Mouse (Mus musculus) right cerebral cortex, adult 18-20 months (tissue): ENCODE results near the gene Spats2l.

ENCODE experiments used
- DNase-seq: peaks from one replicate; pipeline ENCODE4 v3.0.0; 2022; ENCODE audit warnings: mixed read lengths

Spats2l gene

GRCm38 (mm10) chr1:57901494-57901893, 127.5 kb downstream of the Spats2l start:
- DNase-seq, result no peak

DNA sequence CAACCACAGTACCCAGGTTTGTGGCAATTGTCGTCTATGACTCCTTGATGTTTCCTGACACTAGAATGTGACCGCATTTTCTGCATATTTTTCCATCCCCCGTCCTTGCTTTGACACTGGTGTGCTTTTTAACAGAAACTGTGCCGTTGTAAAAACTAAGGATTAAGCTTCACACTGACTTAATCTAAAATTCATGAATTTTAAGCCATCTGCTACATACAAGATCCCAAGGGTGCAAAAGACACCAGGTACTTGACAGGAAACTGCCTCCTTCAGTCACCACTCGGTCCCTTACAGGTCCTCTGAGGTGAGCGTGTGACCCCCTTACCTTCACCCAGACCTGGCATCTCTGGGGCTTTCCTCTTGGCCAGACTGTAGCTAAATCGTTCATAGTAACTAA, 129.8 kb downstream of the Spats2l start:
- DNase-seq, result no peak

GRCm38 (mm10) chr1:57905912-57906311, 131.9 kb downstream of the Spats2l start:
- DNase-seq, result no peak

DNA sequence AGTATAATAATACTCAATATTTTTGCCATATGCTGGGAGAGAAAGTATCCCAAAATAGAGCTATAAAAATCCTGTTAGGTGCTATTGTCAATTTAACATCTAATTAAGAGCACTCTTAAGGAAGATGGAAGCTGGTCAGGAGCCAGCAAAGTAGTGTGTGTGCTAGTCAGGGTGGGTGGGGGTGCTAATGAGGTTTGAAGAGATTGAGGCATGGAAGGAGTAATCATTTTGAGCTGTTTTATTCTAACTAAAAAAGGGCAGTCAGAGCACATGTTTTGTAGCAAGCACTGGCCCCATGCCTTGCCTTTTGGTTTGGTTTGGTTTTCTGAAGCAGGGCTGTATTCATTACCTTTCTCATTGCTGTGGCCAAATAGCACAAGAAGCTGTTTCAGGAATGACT, 132.3 kb downstream of the Spats2l start:
- DNase-seq, result no peak

DNA sequence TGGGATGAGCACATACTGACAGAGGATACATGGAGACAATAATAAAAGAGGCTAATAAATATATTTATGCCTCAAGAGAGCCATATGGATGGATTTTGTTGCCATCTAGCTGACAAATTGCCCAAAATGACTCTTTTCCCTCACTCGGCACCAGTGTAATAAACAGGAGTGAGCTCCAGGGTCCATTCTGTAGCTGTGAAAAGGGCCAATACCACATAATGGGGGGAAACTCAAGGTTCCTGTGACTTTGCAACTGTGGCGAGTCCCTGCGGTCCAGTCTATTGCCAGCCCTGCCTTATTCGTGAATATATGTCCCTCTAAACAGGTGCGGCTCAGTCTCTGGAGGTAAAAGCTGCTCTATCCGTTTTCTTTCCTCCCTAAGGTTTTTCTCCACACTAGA, 137.6 kb downstream of the Spats2l start:
- DNase-seq, result no peak

- no peak for DNase-seq
These were observed 143.4 kb downstream of the Spats2l start for GRCm38 (mm10) chr1:57917342-57917741.

DNA sequence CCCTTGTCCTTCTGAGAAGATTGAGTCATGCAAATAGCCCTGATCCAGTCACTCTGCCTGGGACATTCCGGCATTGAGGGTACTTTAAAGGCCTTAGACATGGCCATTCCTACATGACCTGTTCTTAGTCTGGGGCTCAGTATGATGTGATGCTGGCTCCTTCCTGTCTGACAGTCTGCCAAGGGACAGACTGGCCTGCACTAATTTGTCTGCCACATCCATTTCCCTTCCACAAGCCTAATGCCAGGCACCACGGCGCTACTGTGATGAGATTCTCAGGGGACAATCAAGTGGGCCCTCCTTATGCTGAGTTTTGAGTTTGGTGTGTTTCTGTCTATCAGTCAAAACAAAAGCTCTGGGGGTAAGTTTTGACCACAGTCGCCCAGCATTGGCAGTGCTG, 144.6 kb downstream of the Spats2l start:
- no peak for DNase-seq

GRCm38 (mm10) chr1:57934287-57934686, 160.3 kb downstream of the Spats2l start:
- DNase-seq, result no peak

DNA sequence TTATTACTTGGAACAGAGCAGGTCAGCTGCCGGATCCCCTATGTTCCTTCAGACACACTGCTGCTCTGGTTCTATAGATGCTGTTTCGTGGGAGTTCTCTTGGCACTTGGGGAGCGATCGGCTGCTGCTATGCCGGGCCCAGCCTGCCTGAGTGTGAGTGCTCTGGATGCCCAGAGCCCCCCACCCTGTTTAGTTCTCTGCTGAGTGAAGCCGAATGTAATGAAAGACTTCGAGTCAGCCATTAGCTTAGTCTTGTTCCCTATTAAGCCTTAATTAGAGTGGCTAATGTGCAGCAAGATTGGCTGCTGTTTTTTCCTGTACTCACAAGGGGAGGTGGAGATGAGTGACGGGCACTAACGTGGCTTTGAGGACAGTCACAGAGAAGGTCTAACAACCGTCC, 166.7 kb downstream of the Spats2l start:
- no peak for DNase-seq

DNA sequence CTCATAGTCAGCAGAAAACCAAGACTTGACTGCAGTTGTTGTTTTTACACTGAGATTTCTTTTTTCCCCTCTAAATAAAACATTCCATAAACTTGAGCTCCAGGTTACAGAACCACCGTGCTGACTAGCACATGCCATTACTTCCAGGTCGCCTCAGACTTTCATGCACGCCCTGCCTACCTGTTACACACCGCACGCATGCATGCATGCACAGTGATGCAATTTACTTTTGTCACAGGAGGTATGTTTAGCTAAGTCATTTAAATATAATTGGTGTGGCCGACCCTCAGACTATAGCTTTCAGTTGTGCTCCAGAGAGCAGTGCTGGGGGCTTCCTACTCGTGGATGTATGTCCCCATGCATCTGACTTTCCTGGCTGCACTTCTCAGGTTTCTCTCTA, 167.1 kb downstream of the Spats2l start:
- no peak for DNase-seq

DNA sequence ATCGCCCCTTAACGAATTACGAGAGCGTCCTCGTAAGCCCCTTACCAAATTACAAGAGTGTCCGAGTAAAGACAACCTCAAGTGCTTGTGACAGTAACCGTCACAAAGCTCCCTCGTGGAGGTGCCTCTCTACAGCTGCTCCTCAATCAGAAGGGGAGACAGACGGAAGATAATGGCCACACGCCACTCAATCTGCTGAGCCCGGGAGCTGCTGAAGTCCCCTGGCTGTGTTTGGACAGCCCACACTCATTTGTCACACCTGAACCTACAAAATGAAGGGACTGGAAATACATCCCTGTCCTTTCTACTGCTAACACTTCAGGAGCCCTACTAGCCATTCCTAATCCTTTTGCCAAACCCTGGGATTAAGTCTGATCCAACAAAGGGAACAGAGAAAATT, 167.8 kb downstream of the Spats2l start:
- no peak for DNase-seq

DNA sequence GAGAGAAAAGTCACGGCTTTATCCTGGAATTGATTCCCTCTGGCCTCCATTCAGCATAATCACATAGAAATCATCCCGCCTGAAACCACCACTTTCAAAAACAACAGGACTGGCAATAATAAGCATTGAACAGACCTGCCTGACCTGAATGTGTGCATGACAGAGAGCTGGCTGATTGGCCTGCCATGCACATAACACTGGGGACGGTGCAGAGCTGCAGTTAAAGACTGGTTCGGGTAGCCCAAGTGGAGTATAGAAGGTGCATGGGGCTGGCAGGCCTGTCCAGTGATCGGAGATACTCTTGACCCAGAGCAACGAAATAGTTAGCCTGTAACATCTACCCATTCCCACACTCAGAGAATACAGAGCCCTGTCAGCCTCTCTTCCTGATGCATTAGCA, 168.3 kb downstream of the Spats2l start:
- no peak for DNase-seq

DNA sequence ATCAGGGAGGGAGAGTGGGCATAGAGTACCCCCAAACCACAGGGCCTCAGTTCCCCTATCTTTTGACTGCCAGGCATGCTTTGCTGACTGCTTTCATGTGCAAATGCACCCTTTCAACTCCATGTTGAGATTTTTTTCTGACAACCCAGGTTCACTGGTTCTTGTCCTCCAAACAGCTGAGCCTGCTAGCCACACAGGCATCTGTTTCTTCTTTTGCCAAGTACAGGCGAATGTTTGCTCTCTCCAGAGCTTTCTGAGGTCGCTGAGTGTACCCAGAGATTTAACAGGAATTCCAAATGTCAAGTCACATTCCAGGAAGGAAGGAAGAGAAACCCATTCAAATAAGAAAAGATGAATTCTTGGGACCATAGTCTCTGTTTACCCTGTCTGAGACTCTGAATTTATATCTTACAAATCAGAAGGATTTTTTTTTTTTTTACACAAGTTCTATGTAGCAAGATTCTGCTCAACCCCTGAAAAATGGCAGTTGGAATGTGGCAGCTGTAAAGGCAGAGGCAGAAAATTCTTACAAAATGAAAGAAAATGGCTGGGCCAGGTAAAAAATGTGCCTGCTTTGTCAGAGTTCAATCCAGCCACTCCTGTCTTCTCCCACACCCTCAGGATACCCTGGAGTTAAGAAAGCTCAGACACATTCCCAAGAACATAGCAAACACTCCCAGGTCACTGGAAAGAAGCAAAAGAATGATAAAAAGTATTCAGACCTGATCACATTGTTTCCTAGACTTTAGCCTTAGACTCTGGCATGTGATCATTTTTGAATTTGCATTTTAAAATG, 173.8 kb downstream of the Spats2l start:
- DNase-seq, result no peak

GRCm38 (mm10) chr1:57949195-57949594, 175.2 kb downstream of the Spats2l start:
- peak; percentile 11 for DNase-seq

DNA sequence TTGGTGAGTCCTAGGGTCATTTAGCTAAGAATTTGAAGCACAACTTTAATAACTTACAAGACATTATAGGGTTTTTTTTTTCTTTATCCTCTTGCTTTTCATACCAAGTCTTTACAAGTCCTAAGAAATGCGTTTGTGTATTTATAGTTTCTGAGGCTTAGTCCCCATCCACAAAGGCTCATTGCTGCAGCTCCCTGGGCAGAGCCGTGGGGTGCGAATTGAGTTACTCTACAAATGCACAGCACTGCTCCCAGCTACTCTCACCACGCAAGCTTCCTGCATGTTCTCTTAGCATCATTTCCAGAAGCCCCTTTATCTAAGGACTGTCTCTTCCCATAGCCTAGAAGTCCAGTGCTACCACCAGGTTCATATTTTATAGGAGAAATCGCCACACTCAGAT, 175.8 kb downstream of the Spats2l start:
- no peak for DNase-seq

DNA sequence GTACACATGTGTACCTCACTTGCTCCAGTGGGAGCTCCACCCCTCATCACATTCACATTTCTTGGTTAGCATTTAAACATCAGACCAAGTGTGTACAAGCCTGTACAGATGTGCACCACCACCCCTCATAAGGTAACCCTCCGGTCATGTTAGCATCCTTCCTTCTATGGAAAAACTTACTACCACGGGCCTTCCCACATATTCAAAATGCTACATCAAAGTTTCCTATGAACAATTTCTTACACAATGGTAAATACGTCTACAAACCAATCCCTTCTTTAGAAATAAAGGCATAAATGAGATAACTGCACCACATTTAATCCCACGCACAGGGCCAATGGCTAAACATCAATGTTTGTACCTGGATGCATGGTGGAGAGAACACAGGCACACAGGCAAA, 178.5 kb downstream of the Spats2l start:
- no peak for DNase-seq

DNA sequence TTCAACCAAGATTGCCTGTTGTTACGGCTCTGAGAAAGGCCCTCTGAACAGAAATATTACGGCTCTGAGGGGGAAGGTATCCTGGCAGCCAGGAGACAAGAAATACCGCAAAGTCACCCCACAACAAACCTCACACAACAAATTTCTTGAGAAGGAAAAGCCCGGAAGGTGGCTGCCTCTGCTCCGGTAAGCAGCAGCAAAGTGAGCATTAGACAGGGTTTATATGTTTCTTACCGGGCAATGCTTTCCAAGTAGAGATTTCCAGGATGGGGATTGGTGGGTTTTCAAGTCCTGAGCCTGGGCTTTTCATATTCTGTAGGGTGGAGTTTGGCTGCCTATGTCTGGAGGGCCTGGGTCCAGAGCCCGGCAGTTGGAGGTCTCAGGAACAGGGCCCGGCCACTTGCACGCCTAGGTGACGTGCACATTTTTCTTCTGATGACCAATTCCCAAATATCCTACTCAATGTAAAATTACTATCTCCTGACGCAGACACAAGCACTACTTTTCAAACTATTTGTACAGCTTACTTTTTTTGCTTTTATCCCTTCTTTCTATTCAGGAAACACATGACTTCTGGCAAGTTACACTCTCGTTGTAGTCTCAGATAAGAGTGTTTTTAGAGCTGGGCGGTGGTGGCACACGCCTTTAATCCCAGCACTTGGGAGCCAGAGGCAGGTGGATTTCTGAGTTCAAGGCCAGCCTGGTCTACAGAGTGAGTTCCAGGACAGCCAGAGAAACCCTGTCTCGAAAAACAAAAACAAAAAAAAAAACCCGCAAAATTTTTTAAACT, 179.8 kb downstream of the Spats2l start:
- DNase-seq, result no peak

- no peak for DNase-seq
These were observed 180.4 kb downstream of the Spats2l start for GRCm38 (mm10) chr1:57954376-57954765.

DNA sequence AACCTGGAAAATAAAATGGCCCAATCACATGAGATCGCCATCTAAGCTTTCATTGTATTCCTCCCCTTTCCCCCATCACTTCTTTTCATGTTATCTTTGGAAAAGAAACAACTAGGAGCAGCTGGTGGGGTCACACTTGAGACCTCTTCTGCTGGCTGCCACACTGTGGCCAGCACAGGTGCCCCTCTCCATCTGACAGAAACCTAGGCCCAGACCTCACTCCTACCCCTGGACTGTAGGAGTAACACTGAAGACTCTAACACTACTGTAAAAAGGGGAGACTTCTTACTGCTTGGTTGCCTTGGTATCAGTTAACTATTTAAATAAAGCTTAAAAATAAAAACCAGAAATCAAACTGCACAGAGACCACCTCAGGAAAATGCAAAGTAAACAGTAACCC, 181.8 kb downstream of the Spats2l start:
- DNase-seq, result no peak

DNA sequence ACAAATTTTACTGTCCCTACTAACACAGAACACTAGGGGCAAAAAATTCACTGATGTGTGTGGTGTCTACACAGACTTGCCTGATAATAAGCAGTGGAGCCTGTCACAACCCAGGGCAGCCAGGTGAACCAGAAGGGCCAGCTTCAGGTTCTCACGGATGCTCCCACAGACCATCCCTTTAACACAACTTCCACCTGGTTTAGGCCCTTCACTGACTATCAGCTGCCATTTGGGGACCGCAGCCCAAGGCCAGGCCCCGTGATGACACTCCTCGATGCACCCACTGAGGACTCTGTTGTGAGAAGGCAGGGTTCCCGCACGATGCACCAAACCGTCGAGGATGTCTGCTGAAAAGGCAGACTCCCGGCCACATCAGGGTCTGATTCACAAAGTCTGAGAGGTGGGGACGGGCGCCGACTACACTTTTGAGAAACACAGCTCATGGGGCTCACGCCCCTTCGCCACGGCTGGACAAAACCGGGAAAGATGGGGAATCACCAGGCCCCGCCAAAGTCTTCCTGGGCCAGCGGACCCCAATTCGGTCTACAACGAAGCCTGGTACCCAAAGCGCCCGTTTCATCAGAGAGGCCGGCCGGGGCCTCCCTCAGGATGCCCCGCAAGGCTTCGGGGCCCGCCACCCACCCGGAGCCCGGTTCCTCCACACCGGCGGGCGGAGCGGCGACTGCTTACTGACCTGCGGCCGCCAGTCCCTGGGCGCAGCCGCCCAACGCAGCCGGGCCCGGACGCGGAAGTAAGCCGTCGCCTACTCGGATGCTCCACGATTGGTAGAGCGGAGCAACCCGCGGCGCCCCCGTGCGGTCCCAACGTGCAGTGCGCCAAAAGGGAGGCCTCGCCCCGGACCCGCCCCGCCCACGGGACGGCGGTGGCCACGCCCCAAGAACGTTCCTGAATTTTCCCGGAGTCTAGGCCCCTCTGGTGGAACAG, 195.6 kb downstream of the Spats2l start:
- DNase-seq, result peak; percentile 94

DNA sequence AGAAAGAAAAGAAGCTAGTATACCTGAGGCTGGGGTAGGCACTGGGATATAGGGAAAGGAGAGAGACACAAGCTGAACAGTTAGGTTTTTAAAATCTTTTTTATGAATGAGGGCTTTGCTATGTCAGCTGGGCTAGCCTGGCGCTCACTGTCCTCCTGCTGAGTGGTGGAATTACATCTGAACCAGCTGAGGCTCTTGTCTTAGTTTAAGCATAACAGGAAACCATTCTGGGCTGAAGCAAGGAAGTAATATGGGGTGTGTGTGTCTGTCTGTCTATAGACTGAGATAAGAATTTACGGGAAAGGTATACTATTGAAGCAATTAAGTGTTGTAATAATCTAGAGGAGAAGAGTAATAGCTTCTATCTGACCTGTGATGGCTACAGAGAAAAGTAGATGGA, 197.6 kb downstream of the Spats2l start:
- no peak for DNase-seq

DNA sequence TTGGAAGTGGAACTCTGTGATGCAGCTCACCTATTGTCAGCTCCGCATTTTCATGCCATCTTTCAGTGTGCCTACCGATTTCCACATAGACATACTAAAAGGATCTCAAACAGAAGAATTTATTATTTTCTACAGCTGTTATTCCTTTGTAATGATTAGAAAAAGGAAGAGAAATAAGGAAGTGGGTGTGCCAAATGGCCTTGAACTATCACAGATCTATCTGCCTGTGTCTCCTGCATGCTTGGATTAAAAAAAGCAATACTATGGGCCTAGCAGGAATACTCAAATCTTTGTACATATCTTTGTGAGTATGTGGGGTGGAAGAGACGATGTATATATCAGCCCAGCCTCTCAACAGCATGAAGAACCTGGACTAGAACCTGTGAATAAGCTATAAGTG, 202.9 kb downstream of the Spats2l start:
- DNase-seq, result no peak

GRCm38 (mm10) chr1:57989052-57989600, 215.2 kb downstream of the Spats2l start:
- DNase-seq, result no peak
